Mouse (Mus musculus): ENCODE results near the gene Dbi.

Dbi gene

DNA sequence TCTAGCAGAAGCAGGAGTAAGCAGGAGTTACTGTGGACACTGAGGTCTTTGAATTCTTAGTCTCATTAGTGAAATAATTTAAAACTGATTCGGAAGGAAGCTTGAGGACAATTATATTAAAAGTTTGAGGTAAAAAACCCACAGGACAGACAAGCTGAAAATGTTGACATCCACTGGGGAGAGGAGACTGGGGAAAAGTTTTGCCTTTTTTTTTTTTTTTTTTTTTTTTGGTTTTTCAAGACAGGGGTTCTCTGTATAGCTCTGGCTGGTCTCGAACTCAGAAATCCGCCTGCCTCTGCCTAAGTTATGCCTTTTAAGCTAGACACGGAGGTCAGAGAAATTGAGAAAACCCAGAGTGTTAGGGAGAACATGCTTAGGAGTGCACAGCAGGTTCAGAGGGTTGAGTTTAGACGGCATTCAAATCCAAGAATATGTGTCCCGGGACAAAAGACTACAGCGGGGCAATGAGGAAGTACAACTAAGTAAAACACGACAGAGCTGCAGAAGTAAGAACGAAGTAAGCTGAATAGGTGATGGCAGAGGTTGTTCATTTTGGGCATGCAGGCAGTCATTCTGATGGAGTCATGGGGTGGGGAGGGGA lies 1.2 kb upstream of the Dbi start:
- no peak for DNase-seq (ENCODE audit: low spot score)

DNA sequence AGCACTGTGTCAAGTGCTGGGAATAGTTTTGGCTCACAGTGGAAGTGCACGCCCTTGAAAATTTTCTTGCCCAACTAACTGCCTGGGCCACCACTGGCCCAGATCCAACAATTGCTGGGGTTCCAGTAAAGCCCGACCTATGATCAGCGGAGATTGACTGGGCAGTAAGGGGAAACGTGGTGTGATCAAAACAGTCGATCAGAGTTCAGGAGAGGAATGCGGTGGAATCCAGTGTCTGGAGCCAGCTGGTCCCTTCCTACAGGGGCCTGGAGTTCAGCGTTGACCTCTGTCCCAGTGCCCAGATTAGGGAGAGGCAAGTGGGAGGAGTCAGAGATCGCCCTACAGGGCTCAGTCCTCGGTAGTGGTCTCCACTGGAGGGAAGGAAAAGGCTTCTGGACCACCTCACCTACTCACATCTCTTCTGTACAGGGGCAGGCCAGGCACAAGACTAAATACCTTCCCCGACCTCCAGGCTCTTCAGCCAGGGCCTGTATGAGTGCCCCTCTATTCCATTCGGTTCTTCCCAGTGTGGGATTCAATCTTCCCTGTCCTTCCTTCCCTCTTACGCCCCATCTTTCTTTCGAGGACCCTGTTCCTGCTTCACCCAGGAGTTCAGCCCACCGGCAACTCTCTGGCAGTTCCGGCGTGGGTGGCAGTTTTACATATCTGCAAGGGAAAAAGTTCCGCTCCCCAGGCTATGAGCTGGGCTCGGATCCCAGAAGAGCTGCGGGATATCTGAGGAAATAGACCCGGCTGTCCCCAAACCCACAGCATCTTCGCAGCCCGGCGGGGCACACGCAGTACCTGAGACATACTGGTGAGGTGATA lies 523 bp downstream of the Dbi start:
- DNase-seq (ENCODE audit: low spot score), result peak; percentile 41

- DNase-seq (ENCODE audit: low spot score), result no peak
Measured at GRCm38 (mm10) chr1:120119389-120119788, 1.5 kb downstream of the Dbi start.

GRCm38 (mm10) chr1:120118854-120119253 lies 2.0 kb downstream of the Dbi start:
- DNase-seq (ENCODE audit: low spot score), result no peak

- no peak for DNase-seq (ENCODE audit: low spot score)
Measured at GRCm38 (mm10) chr1:120116106-120116505, 4.8 kb downstream of the Dbi start.

DNA sequence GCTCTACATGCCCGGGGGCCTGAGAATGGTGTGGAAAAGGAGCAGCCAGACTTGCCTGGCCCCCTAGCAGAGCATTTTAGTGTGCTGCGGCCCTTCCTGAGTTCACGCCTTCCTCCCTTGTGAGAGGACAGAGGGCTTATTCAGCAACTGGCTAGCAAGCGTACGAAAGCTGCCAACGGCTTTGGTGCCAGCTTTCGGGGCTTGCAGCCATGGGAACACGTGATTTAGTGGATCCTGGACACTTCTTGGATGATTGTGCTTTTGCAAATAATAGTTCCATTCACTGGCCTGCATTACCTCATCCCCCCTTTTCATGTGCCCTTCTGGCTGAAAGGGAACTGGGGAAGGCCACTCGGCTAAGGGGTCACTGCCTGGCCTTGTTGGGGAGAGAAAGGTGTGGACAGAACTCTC lies 5.2 kb downstream of the Dbi start:
- DNase-seq (ENCODE audit: low spot score), result peak; percentile 83

DNA sequence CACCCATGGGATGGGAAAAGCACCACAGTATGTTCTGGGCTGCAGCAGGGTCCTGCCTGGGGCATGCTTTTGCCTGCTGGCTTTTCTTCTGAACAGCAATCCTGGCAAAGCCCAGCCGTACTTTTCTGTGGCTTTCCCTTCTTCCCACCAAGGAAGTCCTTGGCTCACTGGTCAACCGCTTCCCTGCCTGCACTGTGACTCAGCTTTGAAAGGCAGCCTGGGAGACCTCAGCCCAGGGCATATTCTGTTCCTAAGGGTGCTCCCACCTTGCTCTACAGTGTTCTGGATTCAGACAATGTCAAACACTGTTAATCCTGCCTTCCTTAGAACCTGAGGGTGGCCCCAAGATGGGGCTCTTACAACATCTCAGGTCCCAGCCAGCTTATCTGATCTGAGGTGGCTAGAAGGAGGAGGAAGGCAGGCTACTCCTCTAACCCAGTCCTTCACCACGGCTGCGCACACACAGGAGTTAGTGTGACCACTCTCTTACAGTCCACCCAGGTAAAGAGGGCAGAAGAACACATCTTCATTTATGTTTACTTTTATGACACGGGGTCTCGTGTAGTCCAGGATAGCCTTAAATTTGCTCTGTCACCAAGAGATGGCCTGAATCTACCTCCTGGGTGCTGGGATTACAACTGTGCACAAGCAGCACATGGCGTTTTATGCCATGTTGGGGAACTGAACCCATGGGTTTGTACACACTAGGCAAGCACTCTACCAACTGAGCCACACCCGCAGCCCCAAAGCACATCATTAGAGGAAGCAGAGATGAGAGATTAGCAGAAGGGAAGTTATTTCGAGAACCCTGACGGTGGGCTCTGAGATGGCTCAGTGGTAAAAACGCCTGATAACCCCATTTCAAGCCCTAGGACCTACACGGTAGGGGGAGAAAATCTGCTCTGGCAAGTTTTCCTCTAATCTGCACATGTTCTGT lies 8.4 kb downstream of the Dbi start:
- no peak for DNase-seq (ENCODE audit: low spot score)

DNA sequence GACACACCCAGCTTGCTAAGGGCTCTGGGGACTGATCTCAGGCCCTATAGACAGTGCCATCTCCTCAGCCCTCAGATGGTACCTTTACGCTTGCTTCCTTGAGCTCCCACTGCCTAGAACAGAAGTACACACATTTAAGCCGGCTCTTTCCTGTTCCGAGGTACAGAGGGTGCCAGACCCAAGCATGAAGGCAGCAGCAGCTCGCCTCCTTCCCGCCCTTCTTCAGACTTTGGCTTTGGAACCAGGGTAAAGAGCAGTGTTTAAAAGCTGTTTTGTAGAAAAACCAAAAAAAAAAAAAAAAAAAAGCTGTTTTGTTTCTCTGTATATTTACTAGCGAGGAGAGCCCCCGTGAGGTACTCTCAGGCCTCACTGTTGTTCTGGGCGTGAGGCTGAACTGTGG lies 9.1 kb downstream of the Dbi start:
- DNase-seq (ENCODE audit: low spot score), result no peak

DNA sequence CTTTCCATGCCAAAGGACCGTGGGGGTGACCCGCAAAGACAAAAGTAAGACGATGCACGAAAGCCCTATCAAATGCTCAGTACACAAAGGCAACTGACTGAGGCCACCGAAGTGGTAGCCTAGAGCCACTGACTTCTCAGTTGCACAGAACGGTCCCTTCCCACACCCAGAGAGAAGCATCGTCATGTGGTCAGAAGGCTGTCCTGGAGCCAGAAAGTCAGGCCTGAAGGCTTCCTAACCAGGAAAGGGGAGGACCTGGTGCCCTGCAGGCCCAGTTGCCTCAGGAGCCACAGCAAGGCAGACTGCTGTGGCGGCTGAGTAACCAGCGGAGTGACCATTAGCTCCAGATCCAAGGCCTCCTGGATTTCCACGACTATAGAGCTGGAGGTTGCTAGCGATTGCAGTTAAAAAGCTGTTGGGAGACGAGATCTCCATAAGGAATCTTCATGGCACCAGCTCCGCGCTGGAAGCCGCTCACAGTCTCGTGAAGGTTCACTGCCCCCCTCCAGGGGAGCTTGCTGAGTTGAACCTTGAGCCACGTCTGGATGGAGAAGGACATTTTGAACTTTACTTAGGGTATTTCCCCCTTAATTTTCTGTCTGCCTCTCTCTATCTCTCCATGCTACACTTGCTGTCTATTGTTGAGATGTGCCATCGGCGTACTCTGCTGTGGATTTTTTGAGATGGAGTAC lies 11.0 kb downstream of the Dbi start:
- no peak for DNase-seq (ENCODE audit: low spot score)

DNA sequence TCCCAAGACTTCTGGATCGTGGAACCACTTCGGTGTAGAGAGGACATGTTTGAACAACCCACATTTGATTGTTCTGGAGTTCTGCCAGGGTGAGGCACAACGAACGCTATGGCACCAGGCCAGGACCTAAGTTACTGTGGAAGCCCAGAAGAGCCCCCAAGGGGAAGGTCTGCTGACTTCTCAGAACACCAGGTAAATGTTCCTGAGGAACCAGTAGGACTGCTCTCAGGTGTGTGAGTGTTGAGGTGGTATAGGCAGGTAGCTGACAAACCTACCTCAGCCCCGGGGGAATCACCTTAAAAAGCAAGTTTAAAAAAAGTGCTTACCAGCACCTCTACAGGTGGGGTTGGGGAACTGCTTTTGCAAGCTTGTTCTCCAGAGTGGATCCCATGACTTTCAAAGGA lies 15.3 kb downstream of the Dbi start:
- DNase-seq (ENCODE audit: low spot score), result no peak

- DNase-seq (ENCODE audit: low spot score), result no peak
Measured at GRCm38 (mm10) chr1:120101227-120101609, 19.7 kb downstream of the Dbi start.

GRCm38 (mm10) chr1:120100456-120101226 lies 20.2 kb downstream of the Dbi start:
- no peak for DNase-seq (ENCODE audit: low spot score)

- peak; percentile 26 for DNase-seq (ENCODE audit: low spot score)
Measured at GRCm38 (mm10) chr1:120099483-120099882, 21.4 kb downstream of the Dbi start.

- DNase-seq (ENCODE audit: low spot score), result peak; percentile 40
Measured at GRCm38 (mm10) chr1:120098327-120098726, 22.6 kb downstream of the Dbi start.

- DNase-seq (ENCODE audit: low spot score), result no peak
Measured at GRCm38 (mm10) chr1:120094920-120095319, 26.0 kb downstream of the Dbi start.

- peak; percentile 80 for DNase-seq (ENCODE audit: low spot score)
Measured at GRCm38 (mm10) chr1:120093482-120094134, 27.3 kb downstream of the Dbi start.

- no peak for DNase-seq (ENCODE audit: low spot score)
Measured at GRCm38 (mm10) chr1:120090880-120091570, 29.9 kb downstream of the Dbi start.

GRCm38 (mm10) chr1:120089180-120089579 lies 31.7 kb downstream of the Dbi start:
- DNase-seq (ENCODE audit: low spot score), result no peak

DNA sequence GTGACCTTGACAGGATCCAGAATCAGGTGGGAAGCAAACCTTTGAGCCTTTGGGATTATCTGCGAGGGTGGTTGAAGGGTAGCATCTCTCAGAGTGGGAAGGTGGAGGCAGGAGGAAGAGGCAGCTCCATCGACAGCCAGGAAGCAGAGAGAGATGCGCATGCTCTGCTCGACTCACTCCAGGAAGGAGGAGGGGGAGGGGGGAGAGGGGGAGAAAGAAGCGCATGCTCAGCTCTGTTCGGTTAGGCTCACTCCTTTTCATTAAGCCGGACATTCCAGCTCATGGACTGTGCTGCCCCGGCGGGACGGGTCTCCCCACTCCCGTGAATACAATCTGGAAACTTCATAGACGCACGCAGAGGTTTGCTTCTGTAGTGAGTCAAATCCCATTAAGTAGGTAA lies 34.2 kb downstream of the Dbi start:
- no peak for DNase-seq (ENCODE audit: low spot score)

DNA sequence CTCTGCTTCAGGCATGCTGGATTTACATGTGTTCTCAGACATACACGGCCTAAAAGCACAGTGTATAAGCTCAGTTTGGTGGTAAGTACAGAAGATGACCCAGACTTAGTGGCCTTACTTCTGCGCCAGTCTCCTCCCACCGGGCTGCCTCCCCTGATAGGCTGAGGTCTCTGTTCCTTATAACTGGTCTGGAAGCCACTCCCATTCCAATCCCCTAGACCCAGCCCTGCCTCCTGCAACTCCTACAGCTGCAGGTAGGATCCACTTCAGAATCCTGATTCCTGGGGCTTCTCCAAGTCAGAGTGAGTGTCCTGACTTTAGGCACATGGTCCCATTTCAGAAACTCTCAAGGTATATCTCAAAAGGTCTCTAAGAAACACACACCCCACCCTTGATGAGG lies 35.2 kb downstream of the Dbi start:
- DNase-seq (ENCODE audit: low spot score), result no peak

All from left cerebral cortex, adult 11 months (tissue).